Mouse (Mus musculus) liver, embryonic 14.5 days (tissue): Measurements from ENCODE around the gene Kirrel2.

Source experiments
- CTCF ChIP-seq: IDR thresholded peaks from 2 replicates; pipeline ENCODE4 v1.5.1; 2016; ENCODE audit warnings: antibody characterized with exemption, low read depth, control low read depth
- EP300 ChIP-seq: IDR thresholded peaks from 2 replicates; pipeline ENCODE4 v1.6.1; 2016; ENCODE audit warnings: antibody characterized with exemption, low read depth

- TF ChIP-seq CTCF (no peak), EP300 (no peak)
These were observed 33.4 kb upstream of the Kirrel2 start for GRCm38 (mm10) chr7:30490957-30491307.
